Comparison of ENCODE assay signal across 7 mouse cellular contexts in the genomic region with DNA sequence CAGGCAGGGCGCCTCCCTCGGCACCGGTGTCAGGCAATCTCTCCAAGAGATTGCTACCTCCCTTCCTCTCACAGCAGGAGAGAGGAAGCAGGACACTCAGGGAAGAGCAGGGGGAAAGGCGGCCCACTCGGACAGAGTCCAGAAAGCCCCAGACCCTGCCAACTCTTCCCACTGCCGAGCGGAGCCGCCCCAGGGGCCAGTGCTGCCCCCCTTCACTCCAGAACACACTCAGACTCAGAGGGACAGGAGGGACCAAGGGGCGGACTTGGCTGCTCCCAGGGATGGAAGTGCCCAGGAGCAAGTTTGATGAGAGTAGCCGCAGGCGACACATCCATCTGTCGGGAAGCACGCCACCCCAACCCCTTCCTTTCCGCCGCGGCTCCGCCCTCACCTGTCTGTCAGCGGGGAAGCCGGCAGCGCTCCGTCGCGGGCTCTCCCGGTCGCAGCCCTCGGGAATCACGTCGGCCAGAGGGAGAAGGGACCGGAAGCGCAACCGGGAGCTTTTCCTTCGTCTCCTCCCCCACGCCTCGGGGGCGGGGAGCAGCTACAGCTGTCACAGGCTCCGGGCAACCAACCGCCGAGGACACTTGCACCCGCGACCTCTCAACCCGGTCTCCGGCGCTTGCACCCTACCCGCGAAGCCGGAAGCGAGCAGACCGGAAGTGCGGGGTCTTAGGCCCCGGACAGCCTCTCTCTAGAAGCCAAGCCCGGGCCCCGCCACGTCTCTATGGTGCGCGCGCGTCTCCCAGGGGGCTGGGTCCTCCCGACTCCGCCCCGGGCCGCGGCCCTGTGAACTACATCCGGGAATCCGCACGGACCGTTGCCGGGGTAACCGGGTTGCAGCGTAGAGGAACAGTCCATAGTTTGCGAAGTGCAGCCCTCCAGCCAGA. TPM values are rescaled to one million over a fixed set of nuclear protein-coding genes. Genes with fewer than 3 reads are reported as not detected.
DNase-seq lines count a peak whose midpoint lies in the region; ATAC-seq lines count a peak whose summit lies in the region.

A gene (minus strand): TSS at position 603 of the 890 bp plus-strand sequence.

- WGBS in intestine, embryonic 16.5 days, result under 1% methylated on average over 69 of the region's 70 CpGs
- 0% methylated on average over 70 of the region's 70 CpGs for WGBS in midbrain, embryonic 11.5 days

- H3K4me3 ChIP-seq in intestine, embryonic 16.5 days (ENCODE audit: low read length), result peak within 1 kb of the TSS; percentile 82
- H3K4me3 ChIP-seq in midbrain, embryonic 11.5 days (ENCODE audit: low read depth, low read length), result peak within 1 kb of the TSS; percentile 82

- peak within 1 kb of the TSS; percentile 96 for H3K27ac ChIP-seq in intestine, embryonic 16.5 days (ENCODE audit: low read length)
- H3K27ac ChIP-seq in midbrain, embryonic 11.5 days (ENCODE audit: low read depth, low read length), result peak within 1 kb of the TSS; percentile 72

- H3K4me1 ChIP-seq in intestine, embryonic 16.5 days (ENCODE audit: control insufficient read depth, insufficient read depth, low read length), result peaks cover 13% of the 10 kb centered on the region
- peaks cover 14% of the 10 kb centered on the region for H3K4me1 ChIP-seq in midbrain, embryonic 11.5 days (ENCODE audit: control insufficient read depth, insufficient read depth, low read length)

- no peaks in the 10 kb centered on the region for H3K36me3 ChIP-seq in intestine, embryonic 16.5 days (ENCODE audit: control insufficient read depth, insufficient read depth, low read length)
- no peaks in the 10 kb centered on the region for H3K36me3 ChIP-seq in midbrain, embryonic 11.5 days (ENCODE audit: control insufficient read depth, insufficient read depth, low read length)

- intact Hi-C loops in left cerebral cortex, postnatal 36 days (cut with DNase I), result no loop called here

- H3K27me3 ChIP-seq in intestine, embryonic 16.5 days (replicated peaks; ENCODE audit: control insufficient read depth, insufficient read depth, low read length), result no peaks in the 10 kb centered on the region
- no peaks in the 10 kb centered on the region for H3K27me3 ChIP-seq in midbrain, embryonic 11.5 days (ENCODE audit: control insufficient read depth, insufficient read depth, low read length)

- peak within 1 kb of the TSS; percentile 83 for H3K4me2 ChIP-seq in intestine, embryonic 16.5 days (ENCODE audit: low read depth, low read length)
- peak within 1 kb of the TSS; percentile 90 for H3K4me2 ChIP-seq in midbrain, embryonic 11.5 days

- no peaks in the 10 kb centered on the region for H3K9me3 ChIP-seq in intestine, embryonic 16.5 days (ENCODE audit: control insufficient read depth, low read length)
- no peaks in the 10 kb centered on the region for H3K9me3 ChIP-seq in midbrain, embryonic 11.5 days (ENCODE audit: control insufficient read depth, low read length)

- ATAC-seq in intestine, embryonic 16.5 days, result peak; percentile 99
- peak; percentile 100 for ATAC-seq in midbrain, embryonic 11.5 days (ENCODE audit: low FRiP score)

- peak within 1 kb of the TSS; percentile 82 for H3K9ac ChIP-seq in intestine, embryonic 16.5 days (ENCODE audit: low read depth, low read length)
- H3K9ac ChIP-seq in midbrain, embryonic 11.5 days (ENCODE audit: low read length), result peak within 1 kb of the TSS; percentile 85

- peak; percentile 99 for DNase-seq in adrenal gland, adult 2 months
- DNase-seq in embryo, embryonic 11.5 days (ENCODE audit: low read depth, low spot score), result peak; percentile 87
- peak; percentile 98 to 99 for DNase-seq in gastrocnemius, postnatal 4 days (ENCODE audit: low spot score in 2 of 2)
- DNase-seq in left cerebral cortex, postnatal 36 days (ENCODE audit: low spot score in 2 of 2), result peak; percentile 94 to 96
- DNase-seq in midbrain, embryonic 11.5 days (ENCODE audit: low spot score, missing footprints), result peak; percentile 100
- peak; percentile 93 for DNase-seq in skeletal muscle tissue, adult 2 months (ENCODE audit: low read depth, low spot score)

RNA-seq across cellular contexts. Expression of the gene that starts here (rescaled TPM):
- 10 to 100 TPM; 50.7 to 52.1 TPM for total RNA-seq in adrenal gland, adult 2 months (2021)
- 4.3 and 6.3 TPM in 2 replicates for polyA plus RNA-seq in adrenal gland, adult 2 months (2012; rRNA removed)
- 10 to 100 TPM; 32.3 to 40.5 TPM for total RNA-seq in gastrocnemius, postnatal 4 days (2021)
- 49.0 and 50.8 TPM in 2 replicates for polyA plus RNA-seq in intestine, embryonic 16.5 days (2015; fragmentation: Nextera tagmentation; extraction: Ambion mirVana)
- total RNA-seq in left cerebral cortex, postnatal 36 days (2021), result 10 to 100 TPM; 16.7 to 17.4 TPM
- 42.6 and 44.2 TPM in 2 replicates for polyA plus RNA-seq in midbrain, embryonic 11.5 days (2014; fragmentation: Nextera tagmentation; extraction: Ambion mirVana)

Comparison
In these comparisons a context has a peak if more than half of its experiments do, and no peak if none do; other contexts are left out.
1. Peak in every context shown above with its lines: DNase-seq, ATAC-seq, H3K4me3 ChIP-seq and H3K27ac ChIP-seq.